Mouse (Mus musculus) heart, adult 2 months (tissue): ENCODE measurements around the gene Vmn1r211. TPM values are rescaled to one million over a fixed set of nuclear protein-coding genes. Genes with fewer than 3 reads are reported as not detected.
"Not testable (repeated sequence)": the region's sequence is repeated elsewhere in the genome, so short reads cannot be mapped to it uniquely, and the experiment has no call there.

Source experiments
- DNase-seq, 2 experiments: peaks; one replicate each; pipeline ENCODE4 v3.0.0; 2021
- H3K27ac ChIP-seq: fragments of 200-600 bp; 2 replicates; pipeline ENCODE4 v1.8.1; 2022
- H3K27me3 ChIP-seq: fragments of 200-500 bp; 2 replicates; pipeline ENCODE4 v1.6.1; 2012; ENCODE audit warnings: mild to moderate bottlenecking, low read length, inconsistent platforms, mixed read lengths; ENCODE audit not compliant: control insufficient read depth, insufficient read depth
- H3K36me3 ChIP-seq: fragments of 200-500 bp; 2 replicates; pipeline ENCODE4 v1.6.1; 2012; ENCODE audit warnings: low read length, inconsistent platforms; ENCODE audit not compliant: control insufficient read depth, insufficient read depth
- H3K4me1 ChIP-seq: fragments of 200-500 bp; 2 replicates; pipeline ENCODE4 v1.6.1; 2011; ENCODE audit warnings: low read length; ENCODE audit not compliant: control insufficient read depth, insufficient read depth
- H3K4me3 ChIP-seq: fragments of 200-600 bp; 2 replicates; pipeline ENCODE4 v1.8.1; 2022
- H3K79me2 ChIP-seq: fragments of 200-500 bp; replicated peaks from 2 replicates; pipeline ENCODE4 v1.6.1; 2012; ENCODE audit warnings: mild to moderate bottlenecking, inconsistent platforms, low read length, moderate library complexity, mixed read lengths; ENCODE audit not compliant: control insufficient read depth, insufficient read depth
- H3K9ac ChIP-seq: fragments of 200-500 bp; 2 replicates; pipeline ENCODE4 v1.6.1; 2012; ENCODE audit warnings: low read depth, mild to moderate bottlenecking, control low read depth, inconsistent platforms, low read length, mixed read lengths
- CTCF ChIP-seq: fragments of 200-600 bp; IDR thresholded peaks from 2 replicates; pipeline ENCODE4 v1.8.1; 2022; ENCODE audit warnings: antibody characterized with exemption, mild to moderate bottlenecking, moderate library complexity
- EP300 ChIP-seq: fragments of 200-500 bp; IDR thresholded peaks from 2 replicates; pipeline ENCODE4 v1.6.1; 2011; ENCODE audit warnings: low read depth, low read length, control low read depth; ENCODE audit not compliant: insufficient read depth
- POLR2A ChIP-seq: fragments of 200-500 bp; IDR thresholded peaks from 2 replicates; pipeline ENCODE4 v1.6.1; 2011; ENCODE audit warnings: mild to moderate bottlenecking, low read depth, low read length, control low read depth; ENCODE audit not compliant: insufficient read depth
- WGBS: fragments of 180-500 bp; shearing (Covaris S2); methylation state at CpG from one replicate; pipeline ENCODE4 v1.1.7; 2018; 5-methylcytosine and 5-hydroxymethylcytosine counted together
- intact Hi-C: fragments of 180-260 bp; cut with DNase I; formaldehyde crosslinking; loops from one replicate; pipeline ENCODE4 v1.15.1; 2025
- polyA plus RNA-seq: library from polyadenylated mRNA; depleted of rRNA; stranded (reverse); fragments of >200 nt; gene quantifications from 2 replicates; pipeline ENCODE4 v1.2.3, GENCODE M21; 2012; rRNA removed
- total RNA-seq, 2 experiments: library from RNA; stranded (reverse); gene quantifications; 2 replicates each; pipeline ENCODE4 v1.2.3; 2021

The Vmn1r211 gene
- total and polyA plus RNA-seq, 3 experiments: not detected

GRCm38 (mm10) chr13:22831248-22831647, 26.1 kb downstream of the Vmn1r211 start, which contains the start of gene Vmn1r210:
TSS of gene Vmn1r210 (minus strand) at chr13:22831348.
- no peaks in the 10 kb centered on the region for H3K36me3 ChIP-seq
- no peaks in the 10 kb centered on the region for H3K4me1 ChIP-seq
- no peak for DNase-seq
- H3K27ac ChIP-seq: no peak within 1 kb of the TSS
- intact Hi-C loops: no loop called here
- no peaks in the 10 kb centered on the region for H3K79me2 ChIP-seq
- no peak within 1 kb of the TSS for H3K9ac ChIP-seq
- 44% methylated on average over 4 of the region's 4 CpGs for WGBS
- TF ChIP-seq POLR2A: no peak
- no peak for TF ChIP-seq EP300
- no peak for TF ChIP-seq CTCF
- no peaks in the 10 kb centered on the region for H3K27me3 ChIP-seq
- no peak within 1 kb of the TSS for H3K4me3 ChIP-seq

GRCm38 (mm10) chr13:22829395-22829794, 28.0 kb downstream of the Vmn1r211 start:
- intact Hi-C loops, H3K27me3 ChIP-seq, H3K4me1 ChIP-seq, H3K9ac ChIP-seq, H3K27ac ChIP-seq, H3K79me2 ChIP-seq, DNase-seq, H3K36me3 ChIP-seq, H3K4me3 ChIP-seq: not testable (repeated sequence)
- WGBS: 22% methylated on average over 7 of the region's 7 CpGs

GRCm38 (mm10) chr13:22821601-22822000, 35.8 kb downstream of the Vmn1r211 start:
- H3K27me3 ChIP-seq, H3K9ac ChIP-seq, H3K4me1 ChIP-seq, H3K27ac ChIP-seq, H3K79me2 ChIP-seq, H3K4me3 ChIP-seq, DNase-seq, H3K36me3 ChIP-seq, intact Hi-C loops: not testable (repeated sequence)
- WGBS: 84% methylated on average over 1 of the region's 1 CpGs

GRCm38 (mm10) chr13:22809582-22809981, 47.8 kb downstream of the Vmn1r211 start, which contains the start of gene Vmn1r209:
TSS of gene Vmn1r209 (minus strand) at chr13:22809682.
- H3K4me3 ChIP-seq, intact Hi-C loops, H3K36me3 ChIP-seq, H3K4me1 ChIP-seq, H3K79me2 ChIP-seq, H3K27me3 ChIP-seq, DNase-seq, H3K9ac ChIP-seq, H3K27ac ChIP-seq: not testable (repeated sequence)

Other genes with a start within 250 kb of the Vmn1r211 start
- gene Vmn1r206, start 233.3 kb downstream of the Vmn1r211 start, total RNA-seq: not detected
- not detected in 2 replicates for gene Vmn1r206, start 233.3 kb downstream of the Vmn1r211 start, polyA plus RNA-seq
- not detected for gene Vmn1r207-ps, start 127.9 kb downstream of the Vmn1r211 start, total RNA-seq
- not detected in 2 replicates for gene Vmn1r207-ps, start 127.9 kb downstream of the Vmn1r211 start, polyA plus RNA-seq
- not detected for gene Vmn1r208, start 80.2 kb downstream of the Vmn1r211 start, total RNA-seq
- not detected in 2 replicates for gene Vmn1r208, start 80.2 kb downstream of the Vmn1r211 start, polyA plus RNA-seq
- not detected for gene Vmn1r209, start 47.9 kb downstream of the Vmn1r211 start, total RNA-seq
- not detected in 2 replicates for gene Vmn1r209, start 47.9 kb downstream of the Vmn1r211 start, polyA plus RNA-seq
- not detected for gene Vmn1r210, start 26.2 kb downstream of the Vmn1r211 start, total RNA-seq
- not detected in 2 replicates for gene Vmn1r210, start 26.2 kb downstream of the Vmn1r211 start, polyA plus RNA-seq
- not detected for gene Vmn1r212, start 26.6 kb upstream of the Vmn1r211 start, total RNA-seq
- not detected in 2 replicates for gene Vmn1r212, start 26.6 kb upstream of the Vmn1r211 start, polyA plus RNA-seq
- gene Vmn1r213, start 150.1 kb upstream of the Vmn1r211 start, total RNA-seq: not detected
- gene Vmn1r213, start 150.1 kb upstream of the Vmn1r211 start, polyA plus RNA-seq: not detected in 2 replicates
- gene Vmn1r214, start 172.9 kb upstream of the Vmn1r211 start, total RNA-seq: not detected
- gene Vmn1r214, start 172.9 kb upstream of the Vmn1r211 start, polyA plus RNA-seq: not detected in 2 replicates
- not detected for gene Vmn1r215, start 210.5 kb upstream of the Vmn1r211 start, total RNA-seq
- not detected in 2 replicates for gene Vmn1r215, start 210.5 kb upstream of the Vmn1r211 start, polyA plus RNA-seq